Mouse (Mus musculus): Measurements from ENCODE around the gene 1700061G19Rik. TPM values are rescaled to one million over a fixed set of nuclear protein-coding genes. Genes with fewer than 3 reads are reported as not detected.

The 1700061G19Rik gene
- polyA plus RNA-seq, 1 experiment from 2014 or later, result 0.27 TPM

DNA sequence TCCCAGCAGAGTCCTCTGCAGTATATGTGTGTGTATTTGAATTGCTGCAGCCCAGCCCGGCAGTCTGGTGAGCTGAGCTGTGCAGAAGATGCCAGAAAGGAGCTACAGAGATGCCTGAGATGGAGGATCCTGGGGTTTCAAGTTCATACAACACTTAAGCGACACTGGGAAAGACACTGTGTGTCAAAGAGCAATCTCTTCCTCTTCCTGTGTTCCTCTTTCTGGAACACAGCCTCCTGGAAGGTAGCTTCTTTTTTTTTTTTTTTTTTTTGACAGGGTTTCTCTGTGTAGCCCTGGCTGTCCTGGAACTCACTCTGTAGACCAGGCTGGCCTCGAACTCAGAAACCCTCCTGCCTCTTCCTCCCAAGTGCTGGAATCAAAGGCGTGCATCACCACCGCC, 26.5 kb upstream of the 1700061G19Rik start:
- 83% methylated on average over 5 of the region's 5 CpGs for WGBS
- Histone ChIP-seq H3K27me3 (no peaks in the 10 kb centered on the region), H3K27ac (no peak overlapping the region), H3K9ac (no peak overlapping the region), H3K4me1 (no peaks in the 10 kb centered on the region), H3K4me2 (replicated peaks) (no peak overlapping the region), H3K4me3 (no peak overlapping the region), H3K9me3 (replicated peaks) (no peaks in the 10 kb centered on the region), H3K36me3 (no peaks in the 10 kb centered on the region)
- no peak for ATAC-seq (ENCODE audit: low FRiP score)

DNA sequence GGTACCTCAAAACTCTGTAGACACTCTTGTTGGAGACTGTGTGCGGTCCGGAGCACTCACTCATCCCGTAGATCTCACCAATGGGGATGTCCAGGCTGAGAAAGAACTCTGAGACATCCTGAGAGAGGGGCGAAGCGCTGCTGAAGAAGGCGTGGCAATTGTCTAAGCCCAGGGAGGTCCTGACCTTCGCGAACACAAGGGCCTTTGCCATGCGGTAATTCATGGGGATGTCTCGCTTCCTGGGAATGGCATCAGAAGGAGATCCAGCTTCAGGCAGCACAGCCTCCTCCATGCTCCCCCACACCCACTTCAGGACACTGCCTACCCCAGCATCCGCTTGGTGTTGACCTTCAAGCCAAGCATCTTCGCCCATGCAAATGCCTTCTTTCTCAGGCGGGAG, 25.6 kb upstream of the 1700061G19Rik start:
- no peak for ATAC-seq (ENCODE audit: low FRiP score)
- Histone ChIP-seq H3K27me3 (no peaks in the 10 kb centered on the region), H3K4me3 (no peak overlapping the region), H3K36me3 (no peaks in the 10 kb centered on the region), H3K9ac (no peak overlapping the region), H3K9me3 (replicated peaks) (no peaks in the 10 kb centered on the region), H3K4me2 (replicated peaks) (no peak overlapping the region), H3K4me1 (no peaks in the 10 kb centered on the region), H3K27ac (no peak overlapping the region)
- WGBS, result 81% methylated on average over 13 of the region's 13 CpGs

- Histone ChIP-seq H3K9ac (no peak overlapping the region), H3K27me3 (no peaks in the 10 kb centered on the region), H3K4me2 (replicated peaks) (no peak overlapping the region), H3K4me3 (no peak overlapping the region), H3K4me1 (no peaks in the 10 kb centered on the region), H3K27ac (no peak overlapping the region), H3K9me3 (replicated peaks) (no peaks in the 10 kb centered on the region), H3K36me3 (no peaks in the 10 kb centered on the region)
- 80% methylated on average over 3 of the region's 3 CpGs for WGBS
- no peak for ATAC-seq (ENCODE audit: low FRiP score)
Measured at GRCm38 (mm10) chr17:56851167-56851566, 24.1 kb upstream of the 1700061G19Rik start.

DNA sequence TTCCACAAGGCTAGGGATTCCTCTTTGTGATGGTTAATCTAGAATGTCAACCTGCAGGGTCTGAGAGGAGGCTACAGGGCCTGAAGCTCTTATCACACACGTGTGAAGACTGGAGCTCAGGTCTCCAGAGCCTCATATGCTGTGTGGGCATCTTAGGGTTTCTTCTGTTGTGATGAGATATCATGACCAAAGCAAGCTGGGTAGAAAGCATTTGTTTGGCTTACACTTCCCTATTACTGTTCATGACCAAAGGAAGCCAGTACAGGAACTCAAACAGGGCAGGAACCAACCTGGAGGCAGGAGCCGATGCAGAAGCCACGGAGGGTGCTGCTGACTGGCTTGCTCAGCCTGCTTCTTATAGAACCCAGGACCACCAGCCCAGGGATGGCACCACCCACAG, 19.9 kb upstream of the 1700061G19Rik start:
- ATAC-seq (ENCODE audit: low FRiP score), result no peak
- WGBS, result 89% methylated on average over 3 of the region's 3 CpGs

DNA sequence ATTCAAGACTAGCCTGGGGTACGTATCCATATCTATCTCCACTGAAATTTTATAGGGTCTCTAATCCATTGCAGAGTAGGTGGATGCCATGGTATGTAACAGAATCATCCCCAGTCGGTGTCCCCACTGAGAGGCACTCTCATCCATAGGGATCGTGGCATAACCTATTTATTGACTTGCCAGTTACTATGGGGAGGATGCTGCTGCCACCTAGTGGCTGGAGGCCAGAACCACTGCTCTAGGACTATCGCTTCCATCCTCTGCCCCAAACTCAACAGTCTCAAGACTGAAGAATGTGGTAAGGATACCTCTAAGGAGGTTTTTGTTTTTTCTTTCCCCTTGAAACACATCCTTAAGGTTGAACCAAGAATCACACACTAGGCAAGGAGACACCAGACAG, 17.1 kb upstream of the 1700061G19Rik start:
- H3K36me3 ChIP-seq, result no peaks in the 10 kb centered on the region
- WGBS, result 54% methylated on average over 4 of the region's 4 CpGs
- no peak overlapping the region for H3K4me2 ChIP-seq (replicated peaks)
- H3K27me3 ChIP-seq, result no peaks in the 10 kb centered on the region
- no peaks in the 10 kb centered on the region for H3K4me1 ChIP-seq
- H3K27ac ChIP-seq, result no peak overlapping the region
- no peak for ATAC-seq (ENCODE audit: low FRiP score)
- H3K9me3 ChIP-seq (replicated peaks), result no peaks in the 10 kb centered on the region
- no peak overlapping the region for H3K4me3 ChIP-seq
- no peak overlapping the region for H3K9ac ChIP-seq

More for the DNA sequence above, 19.9 kb upstream of the 1700061G19Rik start:
- no peak overlapping the region for H3K9ac ChIP-seq
- no peak overlapping the region for H3K27ac ChIP-seq
- no peaks in the 10 kb centered on the region for H3K9me3 ChIP-seq (replicated peaks)
- no peak overlapping the region for H3K4me2 ChIP-seq (replicated peaks)
- no peaks in the 10 kb centered on the region for H3K27me3 ChIP-seq
- no peak overlapping the region for H3K4me3 ChIP-seq
- H3K4me1 ChIP-seq, result no peaks in the 10 kb centered on the region
- H3K36me3 ChIP-seq, result no peaks in the 10 kb centered on the region

- Histone ChIP-seq H3K4me1 (no peaks in the 10 kb centered on the region), H3K36me3 (no peaks in the 10 kb centered on the region), H3K9me3 (replicated peaks) (no peaks in the 10 kb centered on the region), H3K9ac (no peak overlapping the region), H3K27ac (no peak overlapping the region), H3K4me3 (no peak overlapping the region), H3K27me3 (no peaks in the 10 kb centered on the region), H3K4me2 (replicated peaks) (no peak overlapping the region)
- no peak for ATAC-seq (ENCODE audit: low FRiP score)
- WGBS, result 58% methylated on average over 7 of the region's 7 CpGs
Measured at GRCm38 (mm10) chr17:56858922-56859321, 16.4 kb upstream of the 1700061G19Rik start.

GRCm38 (mm10) chr17:56861197-56861596, 14.1 kb upstream of the 1700061G19Rik start:
- ATAC-seq (ENCODE audit: low FRiP score), result no peak
- no peaks in the 10 kb centered on the region for H3K27me3 ChIP-seq
- no peak overlapping the region for H3K4me2 ChIP-seq (replicated peaks)
- H3K9me3 ChIP-seq (replicated peaks), result no peaks in the 10 kb centered on the region
- H3K36me3 ChIP-seq, result no peaks in the 10 kb centered on the region
- no peak overlapping the region for H3K4me3 ChIP-seq
- WGBS, result 54% methylated on average over 3 of the region's 3 CpGs
- H3K27ac ChIP-seq, result no peak overlapping the region
- no peak overlapping the region for H3K9ac ChIP-seq
- no peaks in the 10 kb centered on the region for H3K4me1 ChIP-seq

DNA sequence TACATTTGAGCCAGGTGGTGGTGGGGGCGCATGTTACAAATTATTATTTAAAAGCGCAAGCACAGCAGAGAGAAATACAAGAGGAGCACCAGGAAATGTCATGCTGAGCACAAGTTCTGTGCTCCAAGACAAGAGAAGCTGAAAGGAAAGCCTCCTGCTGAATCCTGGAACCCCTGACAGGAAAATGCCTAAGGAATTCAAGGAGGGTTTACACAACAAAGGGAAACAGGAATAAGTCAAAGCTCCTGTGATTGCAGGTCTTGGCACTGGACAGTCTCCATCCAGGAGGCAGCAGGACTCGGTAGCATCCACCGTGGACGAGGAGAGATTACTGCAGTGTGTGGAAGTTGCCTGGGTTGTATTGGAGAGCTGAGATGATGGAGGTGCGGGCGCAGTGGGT, 9.2 kb upstream of the 1700061G19Rik start:
- H3K4me1 ChIP-seq, result no peaks in the 10 kb centered on the region
- H3K27ac ChIP-seq, result no peak overlapping the region
- H3K27me3 ChIP-seq, result no peaks in the 10 kb centered on the region
- 66% methylated on average over 7 of the region's 7 CpGs for WGBS
- H3K36me3 ChIP-seq, result no peaks in the 10 kb centered on the region
- ATAC-seq (ENCODE audit: low FRiP score), result no peak
- no peak overlapping the region for H3K4me3 ChIP-seq
- H3K4me2 ChIP-seq (replicated peaks), result no peak overlapping the region
- H3K9ac ChIP-seq, result no peak overlapping the region
- peaks cover 5% of the 10 kb centered on the region for H3K9me3 ChIP-seq (replicated peaks)

DNA sequence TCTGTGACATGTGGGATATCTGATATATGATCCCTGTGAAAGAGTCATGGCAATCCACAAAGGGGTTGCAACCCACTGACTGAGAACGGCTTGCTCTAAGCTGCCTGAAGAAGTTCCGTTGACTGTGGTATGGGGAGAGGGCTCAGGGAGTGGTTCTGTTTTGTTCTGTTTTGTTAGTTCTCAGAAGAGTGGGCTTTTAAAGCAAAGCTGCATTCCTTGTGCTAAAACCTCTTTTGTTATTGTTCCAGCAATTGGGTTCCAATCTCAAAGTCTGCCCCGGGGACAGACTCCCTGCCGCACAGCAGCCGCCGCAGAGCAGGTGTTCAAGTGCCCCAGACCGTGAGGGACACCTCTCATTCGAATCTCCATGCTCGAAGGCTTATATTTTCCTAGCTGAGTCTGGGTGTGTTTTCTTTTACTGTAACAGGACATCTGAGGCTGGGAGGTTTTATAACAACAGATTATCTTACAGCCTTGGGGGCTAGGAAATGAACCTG, 5.7 kb upstream of the 1700061G19Rik start:
- no peak overlapping the region for H3K4me3 ChIP-seq
- no peak overlapping the region for H3K4me2 ChIP-seq (replicated peaks)
- peaks cover 5% of the 10 kb centered on the region for H3K9me3 ChIP-seq (replicated peaks)
- no peak overlapping the region for H3K9ac ChIP-seq
- 66% methylated on average over 9 of the region's 9 CpGs for WGBS
- no peaks in the 10 kb centered on the region for H3K4me1 ChIP-seq
- H3K27me3 ChIP-seq, result no peaks in the 10 kb centered on the region
- ATAC-seq (ENCODE audit: low FRiP score), result no peak
- H3K36me3 ChIP-seq, result no peaks in the 10 kb centered on the region
- H3K27ac ChIP-seq, result no peak overlapping the region

DNA sequence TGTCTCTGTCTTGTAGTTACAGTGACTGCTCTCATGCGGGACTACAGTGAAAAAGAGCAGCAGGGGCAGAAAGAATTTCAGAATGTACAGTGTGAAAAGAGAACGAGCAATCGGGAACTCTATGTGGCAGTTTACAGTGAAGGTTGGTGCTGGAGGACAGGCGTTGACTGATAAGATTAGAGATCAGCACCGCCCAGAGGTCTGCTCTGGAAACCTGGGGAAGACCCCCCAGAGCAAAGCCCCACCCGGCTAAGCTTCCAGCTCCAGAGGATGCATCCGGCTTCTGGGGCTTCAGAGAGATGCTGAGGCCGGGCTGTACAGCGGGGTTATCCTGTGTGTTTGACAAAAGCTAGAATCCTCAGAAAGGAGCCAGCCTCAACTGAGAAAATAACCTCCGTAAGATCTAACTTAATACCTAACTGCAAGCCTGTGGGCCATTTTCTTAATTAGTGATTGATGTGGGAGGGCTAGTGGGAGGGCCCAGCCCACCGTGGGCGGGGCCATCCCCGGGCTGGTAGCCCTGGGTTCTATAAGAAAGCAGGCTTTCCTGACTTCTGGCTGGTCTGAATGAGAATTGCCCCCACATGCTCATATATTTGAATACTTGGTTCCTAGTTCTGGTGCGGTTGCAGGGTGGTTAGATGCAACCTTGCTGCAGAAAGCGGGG, 4.9 kb upstream of the 1700061G19Rik start:
- no peak overlapping the region for H3K27ac ChIP-seq
- WGBS, result 77% methylated on average over 15 of the region's 15 CpGs
- no peaks in the 10 kb centered on the region for H3K4me1 ChIP-seq
- no peak for ATAC-seq (ENCODE audit: low FRiP score)
- H3K36me3 ChIP-seq, result no peaks in the 10 kb centered on the region
- peaks cover 5% of the 10 kb centered on the region for H3K9me3 ChIP-seq (replicated peaks)
- no peaks in the 10 kb centered on the region for H3K27me3 ChIP-seq
- no peak overlapping the region for H3K9ac ChIP-seq
- H3K4me3 ChIP-seq, result no peak overlapping the region
- no peak overlapping the region for H3K4me2 ChIP-seq (replicated peaks)

DNA sequence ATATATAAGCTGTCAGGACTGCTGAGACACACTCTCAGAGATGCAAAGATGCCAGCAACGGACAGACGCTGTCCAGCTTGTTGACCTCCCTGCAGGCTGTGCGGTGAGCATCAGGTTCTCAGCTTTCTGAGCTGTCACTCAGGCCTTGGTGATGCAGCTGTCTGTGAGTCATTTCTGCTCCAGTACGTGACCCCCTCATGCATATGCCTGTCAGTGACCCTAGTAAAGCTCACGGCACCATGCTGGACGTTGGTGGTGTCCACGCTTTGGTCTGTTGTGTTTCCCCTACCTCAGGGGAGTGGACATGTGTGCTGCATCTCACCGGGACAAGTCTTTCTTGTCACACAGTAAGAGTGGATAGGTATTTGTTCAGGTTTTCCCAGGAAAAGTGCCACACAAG, 3.5 kb upstream of the 1700061G19Rik start:
- no peak overlapping the region for H3K4me3 ChIP-seq
- ATAC-seq (ENCODE audit: low FRiP score), result no peak
- H3K36me3 ChIP-seq, result no peaks in the 10 kb centered on the region
- 68% methylated on average over 8 of the region's 8 CpGs for WGBS
- H3K9me3 ChIP-seq (replicated peaks), result peaks cover 5% of the 10 kb centered on the region
- no peak overlapping the region for H3K9ac ChIP-seq
- H3K27me3 ChIP-seq, result no peaks in the 10 kb centered on the region
- no peak overlapping the region for H3K4me2 ChIP-seq (replicated peaks)
- no peak overlapping the region for H3K27ac ChIP-seq
- no peaks in the 10 kb centered on the region for H3K4me1 ChIP-seq

GRCm38 (mm10) chr17:56872512-56872911, 2.8 kb upstream of the 1700061G19Rik start:
- 78% methylated on average over 7 of the region's 7 CpGs for WGBS
- Histone ChIP-seq H3K36me3 (no peaks in the 10 kb centered on the region), H3K4me1 (no peaks in the 10 kb centered on the region), H3K9ac (no peak overlapping the region), H3K4me2 (replicated peaks) (no peak overlapping the region), H3K4me3 (no peak overlapping the region), H3K27me3 (no peaks in the 10 kb centered on the region), H3K27ac (no peak overlapping the region), H3K9me3 (replicated peaks) (no peaks in the 10 kb centered on the region)
- no peak for ATAC-seq (ENCODE audit: low FRiP score)

- H3K4me3 ChIP-seq, result no peak within 1 kb of the TSS
- no peaks in the 10 kb centered on the region for H3K4me1 ChIP-seq
- H3K27me3 ChIP-seq, result no peaks in the 10 kb centered on the region
- 92% methylated on average over 2 of the region's 2 CpGs for WGBS
- H3K9me3 ChIP-seq (replicated peaks), result no peaks in the 10 kb centered on the region
- H3K27ac ChIP-seq, result no peak within 1 kb of the TSS
- ATAC-seq (ENCODE audit: low FRiP score), result no peak
- no peak within 1 kb of the TSS for H3K9ac ChIP-seq
- no peak within 1 kb of the TSS for H3K4me2 ChIP-seq (replicated peaks)
- no peaks in the 10 kb centered on the region for H3K36me3 ChIP-seq
Measured at GRCm38 (mm10) chr17:56874237-56874636, 1.0 kb upstream of the 1700061G19Rik start, which contains the start of gene Acsbg2. Gene Acsbg2, minus strand, starts transcription at chr17:56874447.
